Mouse (Mus musculus) cortical plate, adult 2 months (tissue): Measurements from ENCODE around the gene Ppp1r35.

ENCODE experiments used
- CTCF ChIP-seq: fragments of 200-500 bp; IDR thresholded peaks from 2 replicates; pipeline ENCODE4 v1.5.1; 2011; ENCODE audit warnings: mild to moderate bottlenecking, control low read depth, low read length; ENCODE audit not compliant: insufficient read depth; ENCODE audit errors: extremely low read depth
- POLR2A ChIP-seq: fragments of 200-500 bp; IDR thresholded peaks from 2 replicates; pipeline ENCODE4 v1.6.1; 2011; ENCODE audit warnings: mild to moderate bottlenecking, low read length, control low read depth; ENCODE audit not compliant: insufficient read depth; ENCODE audit errors: extremely low read depth

GRCm38 (mm10) chr5:137755425-137755824 is 23.2 kb upstream of the Ppp1r35 start:
- TF ChIP-seq CTCF (no peak), POLR2A (no peak)
